Mouse (Mus musculus) hindbrain, embryonic 16.5 days (tissue): ENCODE results near the gene Zfp965. TPM values are rescaled to one million over a fixed set of nuclear protein-coding genes. Genes with fewer than 3 reads are reported as not detected.
"Not testable (repeated sequence)": the region's sequence is repeated elsewhere in the genome, so short reads cannot be mapped to it uniquely, and the experiment has no call there.

Experiments
- ATAC-seq: fragments of 200-750 bp; cut with Nextera tagmentation; 2 replicates; pipeline ENCODE4 v1.8.0; 2017; ENCODE audit warnings: moderate TSS enrichment, moderate library complexity
- H3K27ac ChIP-seq: fragments of 300-500 bp; sonication (generic); 2 replicates; pipeline ENCODE4 v1.5.1; 2014; ENCODE audit warnings: low read depth, mild to moderate bottlenecking, control low read depth, low read length, moderate library complexity
- H3K27me3 ChIP-seq: fragments of 300-500 bp; sonication (generic); replicated peaks from 2 replicates; pipeline ENCODE4 v1.6.1; 2014; ENCODE audit warnings: low read length; ENCODE audit not compliant: control insufficient read depth, insufficient read depth
- H3K36me3 ChIP-seq: fragments of 300-500 bp; sonication (generic); 2 replicates; pipeline ENCODE4 v1.6.1; 2014; ENCODE audit warnings: mild to moderate bottlenecking, low read length, moderate library complexity, mixed read lengths; ENCODE audit not compliant: control insufficient read depth, insufficient read depth
- H3K4me1 ChIP-seq: fragments of 300-500 bp; sonication (generic); 2 replicates; pipeline ENCODE4 v1.6.1; 2014; ENCODE audit warnings: low read depth, low read length; ENCODE audit not compliant: control insufficient read depth, insufficient read depth
- H3K4me2 ChIP-seq: fragments of 300-500 bp; sonication (generic); 2 replicates; pipeline ENCODE4 v1.6.1; 2014; ENCODE audit warnings: mild to moderate bottlenecking, low read length, control low read depth, moderate library complexity
- H3K4me3 ChIP-seq: fragments of 300-500 bp; sonication (generic); 2 replicates; pipeline ENCODE4 v1.5.1; 2014; ENCODE audit warnings: mild to moderate bottlenecking, low read length, control low read depth, moderate library complexity
- H3K9ac ChIP-seq: fragments of 300-500 bp; sonication (generic); 2 replicates; pipeline ENCODE4 v1.6.1; 2014; ENCODE audit warnings: low read depth, mild to moderate bottlenecking, control low read depth, low read length, moderate library complexity
- H3K9me3 ChIP-seq: fragments of 300-500 bp; sonication (generic); 2 replicates; pipeline ENCODE4 v1.6.1; 2014; ENCODE audit warnings: mild to moderate bottlenecking, low read length, moderate library complexity; ENCODE audit not compliant: control insufficient read depth
- WGBS: fragments of 180-500 bp; shearing (Covaris S2); extraction: QIAGEN DNeasy Blood & Tissue Kit; methylation state at CpG from one replicate; pipeline ENCODE4 v1.1.7; 2014; 5-methylcytosine and 5-hydroxymethylcytosine counted together
- polyA plus RNA-seq: library from polyadenylated mRNA; unstranded; fragments of >200 nt; fragmentation: Nextera tagmentation; extraction: Ambion mirVana; gene quantifications from 2 replicates; pipeline ENCODE4 v1.2.1, GENCODE M21; 2015

Zfp965 gene
- 8.3 TPM in 2 replicates for polyA plus RNA-seq

- not testable (repeated sequence) for H3K27ac ChIP-seq, H3K9ac ChIP-seq, ATAC-seq, H3K4me1 ChIP-seq, H3K9me3 ChIP-seq, H3K36me3 ChIP-seq, H3K4me3 ChIP-seq, H3K4me2 ChIP-seq, H3K27me3 ChIP-seq
- WGBS, result no CpG with 5 or more reads among the region's 6 CpGs
Measured at GRCm38 (mm10) chr2:175469685-175470084, at the start of gene Zfp965. Gene Zfp965 (plus strand): TSS chr2:175469985.

DNA sequence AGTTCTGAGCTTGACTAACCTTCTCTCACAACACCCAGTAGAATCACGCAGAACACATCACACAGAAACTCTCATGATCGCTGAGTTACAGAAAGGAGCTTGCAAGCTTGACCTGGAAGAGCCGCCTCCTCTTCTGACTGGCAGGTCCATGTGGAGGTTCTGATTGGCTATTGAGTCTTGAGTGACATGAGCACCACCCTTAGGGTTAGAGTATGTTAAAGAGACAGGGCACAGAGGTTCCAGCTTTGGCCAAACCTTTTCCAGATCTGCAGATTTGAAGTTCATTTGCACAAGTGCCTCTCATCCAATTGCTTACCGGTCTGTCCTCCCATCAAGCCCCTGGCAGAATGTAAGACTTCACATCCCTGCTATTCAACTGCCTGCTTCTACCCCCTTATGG is 34.1 kb upstream of the Zfp965 start, which contains the start of gene Gm4724:
TSS of gene Gm4724 (minus strand) at position 101 of the 400 bp plus-strand sequence.
- H3K9me3 ChIP-seq, ATAC-seq, H3K4me1 ChIP-seq, H3K27me3 ChIP-seq, H3K4me2 ChIP-seq, H3K27ac ChIP-seq, H3K4me3 ChIP-seq, H3K36me3 ChIP-seq, H3K9ac ChIP-seq: not testable (repeated sequence)
- WGBS, result no CpG with 5 or more reads among the region's 4 CpGs

Other genes with a start within 250 kb of the Zfp965 start
- not detected in 2 replicates for gene Gm14440, start 194.9 kb upstream of the Zfp965 start, polyA plus RNA-seq
- 17.6 and 18.0 TPM in 2 replicates for gene Gm4631, start 131.8 kb upstream of the Zfp965 start, polyA plus RNA-seq
- gene Zfp968, start 97.5 kb upstream of the Zfp965 start, polyA plus RNA-seq, result 3.4 and 4.9 TPM in 2 replicates
- 20.0 and 32.4 TPM in 2 replicates for gene Gm4724, start 34.2 kb upstream of the Zfp965 start, polyA plus RNA-seq
- not detected in 2 replicates for gene Gm11007, start 174.0 kb downstream of the Zfp965 start, polyA plus RNA-seq
- gene Zfp969, start 233.7 kb downstream of the Zfp965 start, polyA plus RNA-seq, result 14.1 and 17.2 TPM in 2 replicates